Mouse (Mus musculus) ES-E14 (cell line): ENCODE results near the gene Sncg.

Experiments
- CHD2 ChIP-seq: IDR thresholded peaks from 2 replicates; pipeline ENCODE4 v1.6.1; 2014; ENCODE audit warnings: mild to moderate bottlenecking, low read depth, low read length, inconsistent platforms
- HCFC1 ChIP-seq: IDR thresholded peaks from 2 replicates; pipeline ENCODE4 v1.6.1; 2012; ENCODE audit warnings: low read length, inconsistent platforms, borderline replicate concordance; ENCODE audit not compliant: insufficient read depth
- MAFK ChIP-seq: IDR thresholded peaks from 2 replicates; pipeline ENCODE4 v1.6.1; 2014; ENCODE audit warnings: mild to moderate bottlenecking, low read depth, low read length, inconsistent platforms; ENCODE audit not compliant: insufficient read depth

DNA sequence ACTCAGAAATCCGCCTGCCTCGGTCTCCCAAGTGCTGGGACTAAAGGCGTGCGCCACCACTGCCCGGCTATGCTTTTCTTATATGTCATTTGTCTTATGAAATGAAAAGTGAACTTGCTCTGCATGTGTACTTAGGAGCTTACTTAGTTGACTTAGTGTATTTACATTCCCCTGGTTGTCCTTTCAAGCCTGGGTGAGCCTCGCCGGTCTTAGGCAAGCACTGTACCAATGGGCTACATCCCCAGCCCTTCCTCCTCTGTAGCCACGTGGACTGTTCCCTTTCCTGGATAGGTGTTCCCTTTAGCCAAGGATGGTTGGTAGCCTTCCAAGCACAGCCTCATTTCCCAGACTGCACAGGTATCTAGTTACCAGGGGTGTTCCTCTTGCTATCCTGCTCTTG, 25.6 kb downstream of the Sncg start:
- TF ChIP-seq CHD2: no peak
- TF ChIP-seq MAFK: no peak
- no peak for TF ChIP-seq HCFC1
